Mouse (Mus musculus): ENCODE measurements around the gene Sntg2. TPM values are rescaled to one million over a fixed set of nuclear protein-coding genes. Genes with fewer than 3 reads are reported as not detected.

Sntg2 gene
- total RNA-seq, 2 experiments from 2014 or later: not detected

GRCm38 (mm10) chr12:30210388-30210787 is 162.8 kb downstream of the Sntg2 start:
- ATAC-seq (replicated peaks; ENCODE audit: low FRiP score, poor library complexity, severe bottlenecking): no peak

- no peak for ATAC-seq (replicated peaks; ENCODE audit: low FRiP score, poor library complexity, severe bottlenecking)
Observed at GRCm38 (mm10) chr12:30208527-30208926, 164.6 kb downstream of the Sntg2 start.

GRCm38 (mm10) chr12:30208087-30208486 is 165.1 kb downstream of the Sntg2 start:
- ATAC-seq (replicated peaks; ENCODE audit: low FRiP score, poor library complexity, severe bottlenecking): no peak

GRCm38 (mm10) chr12:30204457-30204856 is 168.7 kb downstream of the Sntg2 start:
- no peak for ATAC-seq (replicated peaks; ENCODE audit: low FRiP score, poor library complexity, severe bottlenecking)

GRCm38 (mm10) chr12:30202763-30203162 is 170.4 kb downstream of the Sntg2 start:
- no peak for ATAC-seq (replicated peaks; ENCODE audit: low FRiP score, poor library complexity, severe bottlenecking)

GRCm38 (mm10) chr12:30201031-30201430 is 172.1 kb downstream of the Sntg2 start:
- no peak for ATAC-seq (replicated peaks; ENCODE audit: low FRiP score, poor library complexity, severe bottlenecking)

GRCm38 (mm10) chr12:30200621-30201020 is 172.6 kb downstream of the Sntg2 start:
- no peak for ATAC-seq (replicated peaks; ENCODE audit: low FRiP score, poor library complexity, severe bottlenecking)

GRCm38 (mm10) chr12:30199735-30200134 is 173.4 kb downstream of the Sntg2 start:
- ATAC-seq (replicated peaks; ENCODE audit: low FRiP score, poor library complexity, severe bottlenecking): no peak

- ATAC-seq (replicated peaks; ENCODE audit: low FRiP score, poor library complexity, severe bottlenecking): no peak
Observed at GRCm38 (mm10) chr12:30198250-30198649, 174.9 kb downstream of the Sntg2 start.

GRCm38 (mm10) chr12:30181721-30182120 is 191.5 kb downstream of the Sntg2 start:
- ATAC-seq (replicated peaks; ENCODE audit: low FRiP score, poor library complexity, severe bottlenecking): no peak

- no peak for ATAC-seq (replicated peaks; ENCODE audit: low FRiP score, poor library complexity, severe bottlenecking)
Observed at GRCm38 (mm10) chr12:30179623-30180022, 193.6 kb downstream of the Sntg2 start.

- ATAC-seq (replicated peaks; ENCODE audit: low FRiP score, poor library complexity, severe bottlenecking): no peak
Observed at GRCm38 (mm10) chr12:30177966-30178365, 195.2 kb downstream of the Sntg2 start.

GRCm38 (mm10) chr12:30177529-30177928 is 195.6 kb downstream of the Sntg2 start:
- ATAC-seq (replicated peaks; ENCODE audit: low FRiP score, poor library complexity, severe bottlenecking): no peak

- no peak for ATAC-seq (replicated peaks; ENCODE audit: low FRiP score, poor library complexity, severe bottlenecking)
Observed at GRCm38 (mm10) chr12:30168491-30168890, 204.7 kb downstream of the Sntg2 start.

- no peak for ATAC-seq (replicated peaks; ENCODE audit: low FRiP score, poor library complexity, severe bottlenecking)
Observed at GRCm38 (mm10) chr12:30164538-30164937, 208.6 kb downstream of the Sntg2 start.

GRCm38 (mm10) chr12:30164005-30164404 is 209.2 kb downstream of the Sntg2 start:
- no peak for ATAC-seq (replicated peaks; ENCODE audit: low FRiP score, poor library complexity, severe bottlenecking)

GRCm38 (mm10) chr12:30161731-30162406 is 211.3 kb downstream of the Sntg2 start:
- ATAC-seq (replicated peaks; ENCODE audit: low FRiP score, poor library complexity, severe bottlenecking): no peak

- no peak for ATAC-seq (replicated peaks; ENCODE audit: low FRiP score, poor library complexity, severe bottlenecking)
Observed at GRCm38 (mm10) chr12:30160475-30160874, 212.7 kb downstream of the Sntg2 start.

- ATAC-seq (replicated peaks; ENCODE audit: low FRiP score, poor library complexity, severe bottlenecking): no peak
Observed at GRCm38 (mm10) chr12:30159788-30160187, 213.4 kb downstream of the Sntg2 start.

- no peak for ATAC-seq (replicated peaks; ENCODE audit: low FRiP score, poor library complexity, severe bottlenecking)
Observed at GRCm38 (mm10) chr12:30154079-30154673, 219.0 kb downstream of the Sntg2 start.

- ATAC-seq (replicated peaks; ENCODE audit: low FRiP score, poor library complexity, severe bottlenecking): no peak
Observed at GRCm38 (mm10) chr12:30142085-30142484, 231.1 kb downstream of the Sntg2 start.

- no peak for ATAC-seq (replicated peaks; ENCODE audit: low FRiP score, poor library complexity, severe bottlenecking)
Observed at GRCm38 (mm10) chr12:30132524-30132923, 240.7 kb downstream of the Sntg2 start, which contains the start of gene Tpo. Gene Tpo (minus strand): TSS chr12:30132624.
